Mouse (Mus musculus) brain, embryonic 18.5 days (tissue): Measurements from ENCODE around the gene Ltbp1.

Source experiments
- DNase-seq: peaks from one replicate; pipeline ENCODE4 v3.0.0-alpha.2; 2012; ENCODE audit warnings: low read depth, low spot score

Ltbp1 gene

DNA sequence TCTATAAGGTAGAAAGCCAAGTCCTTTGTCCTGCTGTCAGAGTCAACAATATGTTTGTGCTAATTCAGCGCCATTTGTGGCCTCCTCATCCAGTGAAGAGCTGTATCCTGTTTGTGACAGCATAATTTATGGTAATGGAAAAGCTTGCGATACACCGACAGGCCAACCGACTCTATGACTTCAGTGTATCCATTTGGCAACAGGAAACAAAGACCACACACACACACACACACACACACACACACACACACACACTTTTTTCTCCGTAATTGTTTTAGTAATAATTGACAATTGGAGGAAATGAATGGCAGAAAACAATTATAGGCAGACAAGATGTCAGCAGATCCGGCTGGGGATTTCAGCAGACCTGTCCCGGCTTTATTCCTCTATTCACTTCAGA, 435.3 kb downstream of the Ltbp1 start:
- DNase-seq: no peak

DNA sequence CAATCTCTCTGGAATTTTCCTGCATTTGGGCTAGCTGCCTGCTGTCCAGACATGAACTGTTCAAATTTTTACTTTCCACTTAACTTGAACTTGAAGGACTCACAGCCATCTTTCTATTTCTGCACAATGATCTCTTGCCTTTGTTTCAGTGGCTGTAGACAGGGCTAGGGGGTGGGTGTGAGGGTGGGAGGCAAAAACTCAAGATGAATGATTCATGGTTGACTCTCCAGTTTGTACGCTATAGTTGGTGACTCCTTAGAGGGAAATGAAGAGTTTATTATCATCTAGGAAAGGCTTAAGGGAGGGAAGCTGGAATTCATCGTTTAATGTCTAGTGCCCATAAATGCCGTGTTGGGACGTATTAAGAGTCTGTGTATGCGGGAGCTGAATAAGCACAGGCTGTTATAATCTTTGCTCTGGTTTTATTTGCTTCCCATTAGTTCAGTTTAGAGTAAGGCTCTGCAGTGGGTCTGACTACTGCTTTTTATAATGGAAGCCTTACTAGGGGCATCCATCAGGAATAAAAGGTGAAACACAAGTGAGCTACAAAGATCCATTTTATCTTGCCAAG, 436.0 kb downstream of the Ltbp1 start:
- DNase-seq: no peak
